Mouse (Mus musculus) lung, adult 2 months (tissue): ENCODE results near the gene R3hdm2. TPM values are rescaled to one million over a fixed set of nuclear protein-coding genes. Genes with fewer than 3 reads are reported as not detected.
A peak's percentile ranks its signal among the peaks of the same experiment; 100 is the strongest.

Experiments
- DNase-seq: peaks from one replicate; pipeline ENCODE4 v3.0.0; 2022
- H3K4me1 ChIP-seq: fragments of 200-500 bp; 2 replicates; pipeline ENCODE4 v1.6.1; 2011; ENCODE audit warnings: low read length; ENCODE audit not compliant: control insufficient read depth, insufficient read depth
- H3K4me3 ChIP-seq: fragments of 200-500 bp; replicated peaks from 2 replicates; pipeline ENCODE3; 2011; ENCODE audit warnings: low read depth, mild to moderate bottlenecking, control low read depth, low read length; ENCODE audit errors: extremely low read depth
- CTCF ChIP-seq: fragments of 200-500 bp; IDR thresholded peaks from 2 replicates; pipeline ENCODE4 v1.5.1; 2011; ENCODE audit warnings: mild to moderate bottlenecking, low read length, control low read depth; ENCODE audit not compliant: insufficient read depth
- POLR2A ChIP-seq: fragments of 200-500 bp; IDR thresholded peaks from 2 replicates; pipeline ENCODE4 v1.6.1; 2011; ENCODE audit warnings: low read depth, mild to moderate bottlenecking, control low read depth, low read length, borderline replicate concordance; ENCODE audit errors: extremely low read depth
- WGBS: fragments of 180-500 bp; shearing (Covaris S2); methylation state at CpG from one replicate; pipeline ENCODE4 v1.1.7; 2018; 5-methylcytosine and 5-hydroxymethylcytosine counted together
- polyA plus RNA-seq: library from polyadenylated mRNA; depleted of rRNA; stranded (reverse); fragments of >200 nt; gene quantifications from 2 replicates; pipeline ENCODE4 v1.2.3, GENCODE M21; 2012; rRNA removed

The R3hdm2 gene
- polyA plus RNA-seq = 90.3 and 129 TPM in 2 replicates

- TF ChIP-seq CTCF = no peak
- peak; percentile 27; the same call in 1 of the 2 replicates for TF ChIP-seq POLR2A
- Histone ChIP-seq H3K4me3 (peak within 1 kb of the TSS; percentile 86), H3K4me1 (peaks cover 11% of the 10 kb centered on the region)
- WGBS = under 1% methylated on average over 53 of the region's 53 CpGs
- peak; percentile 83 for DNase-seq
Observed at GRCm38 (mm10) chr10:127380251-127380691, at the start of gene R3hdm2. Gene R3hdm2, plus strand, starts transcription at chr10:127380327.

GRCm38 (mm10) chr10:127332211-127332874 lies 47.8 kb upstream of the R3hdm2 start:
- WGBS = 54% methylated on average over 31 of the region's 31 CpGs
- H3K4me3 ChIP-seq = no peak overlapping the region

GRCm38 (mm10) chr10:127333152-127333551 lies 47.0 kb upstream of the R3hdm2 start:
- no peak for DNase-seq
- Histone ChIP-seq H3K4me1 (no peaks in the 10 kb centered on the region), H3K4me3 (no peak overlapping the region)
- 73% methylated on average over 5 of the region's 5 CpGs for WGBS
- TF ChIP-seq CTCF (no peak), POLR2A (no peak)

More at GRCm38 (mm10) chr10:127332211-127332874, 47.8 kb upstream of the R3hdm2 start:
- no peak for TF ChIP-seq CTCF
- TF ChIP-seq POLR2A = no peak
- DNase-seq = no peak
- H3K4me1 ChIP-seq = no peaks in the 10 kb centered on the region

- H3K4me3 ChIP-seq = no peak overlapping the region
- WGBS = 65% methylated on average over 1 of the region's 1 CpGs
Observed at GRCm38 (mm10) chr10:127335271-127335670, 44.9 kb upstream of the R3hdm2 start.

GRCm38 (mm10) chr10:127336952-127337351 lies 43.2 kb upstream of the R3hdm2 start:
- TF ChIP-seq POLR2A = no peak
- TF ChIP-seq CTCF = no peak
- no peak overlapping the region for H3K4me3 ChIP-seq
- DNase-seq = no peak
- H3K4me1 ChIP-seq = no peaks in the 10 kb centered on the region; the same call in 1 of the 2 replicates
- 47% methylated on average over 5 of the region's 5 CpGs for WGBS

More at GRCm38 (mm10) chr10:127335271-127335670, 44.9 kb upstream of the R3hdm2 start:
- H3K4me1 ChIP-seq = no peaks in the 10 kb centered on the region; the same call in 1 of the 2 replicates
- no peak for DNase-seq
- TF ChIP-seq CTCF (no peak), POLR2A (no peak)

GRCm38 (mm10) chr10:127337536-127338099 lies 42.5 kb upstream of the R3hdm2 start:
- peaks cover 2% of the 10 kb centered on the region; the same call in 1 of the 2 replicates for H3K4me1 ChIP-seq
- H3K4me3 ChIP-seq = no peak overlapping the region
- 71% methylated on average over 6 of the region's 6 CpGs for WGBS
- TF ChIP-seq CTCF (no peak), POLR2A (no peak)
- no peak for DNase-seq

- Histone ChIP-seq H3K4me1 (peaks cover 2% of the 10 kb centered on the region; the same call in 1 of the 2 replicates), H3K4me3 (peak overlapping the region; percentile 59)
- TF ChIP-seq CTCF = peak; percentile 83
- TF ChIP-seq POLR2A = no peak
- peak; percentile 72 for DNase-seq
- under 1% methylated on average over 31 of the region's 31 CpGs for WGBS
Observed at GRCm38 (mm10) chr10:127338930-127339682, 41.0 kb upstream of the R3hdm2 start.

- TF ChIP-seq CTCF = no peak
- TF ChIP-seq POLR2A = no peak
- Histone ChIP-seq H3K4me1 (peaks cover 2% of the 10 kb centered on the region; the same call in 1 of the 2 replicates), H3K4me3 (peak overlapping the region; percentile 59)
- WGBS = under 1% methylated on average over 40 of the region's 42 CpGs
- peak; percentile 25 for DNase-seq
Observed at GRCm38 (mm10) chr10:127339683-127340576, 40.2 kb upstream of the R3hdm2 start.
